Mouse (Mus musculus): Measurements from ENCODE around the gene Exoc4.

The Exoc4 gene

GRCm38 (mm10) chr6:33761557-33761956 is 512.7 kb downstream of the Exoc4 start:
- no peak for DNase-seq (ENCODE audit: low read depth, low spot score)

DNA sequence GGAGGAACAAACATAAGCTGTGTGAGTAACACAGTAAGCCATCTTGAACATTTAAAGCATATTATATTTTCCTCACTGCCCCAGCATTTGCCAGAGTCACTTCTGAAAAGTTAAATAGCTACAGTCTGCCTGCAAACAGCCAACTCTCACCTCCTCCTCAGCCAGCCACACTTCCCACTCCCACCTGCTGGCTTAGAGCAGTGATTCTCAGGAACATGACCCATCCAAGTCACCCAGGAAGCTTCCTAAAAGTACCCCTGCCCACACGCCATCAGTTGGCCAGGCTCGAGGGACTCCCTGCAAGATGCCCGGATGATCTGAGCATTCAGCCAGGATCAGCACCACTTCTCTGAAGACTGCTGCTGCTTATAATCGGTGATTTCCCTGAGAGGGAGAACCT is 514.4 kb downstream of the Exoc4 start:
- DNase-seq (ENCODE audit: low read depth, low spot score) = no peak

DNA sequence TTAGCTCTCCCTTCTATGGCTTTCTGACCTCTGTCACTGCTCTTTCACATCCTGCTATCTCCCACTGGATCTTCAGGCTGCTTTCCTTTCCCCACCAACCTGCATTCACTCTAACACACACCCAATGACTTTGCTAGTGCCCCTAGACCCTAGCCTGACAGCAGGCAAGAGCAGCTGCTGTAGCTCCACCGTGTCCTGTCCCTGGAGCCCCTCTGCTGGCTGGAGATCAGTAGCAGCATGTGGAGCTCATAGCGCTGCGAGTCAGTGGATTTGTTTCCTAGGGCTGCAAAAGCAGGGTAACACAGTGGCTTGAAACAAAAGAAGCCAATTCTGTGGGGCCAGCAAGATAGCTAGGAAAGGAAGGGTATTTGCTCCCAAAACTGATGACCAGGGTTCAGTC is 515.1 kb downstream of the Exoc4 start:
- no peak for DNase-seq (ENCODE audit: low read depth, low spot score)

GRCm38 (mm10) chr6:33769251-33769650 is 520.4 kb downstream of the Exoc4 start:
- no peak for DNase-seq (ENCODE audit: low read depth, low spot score)

DNA sequence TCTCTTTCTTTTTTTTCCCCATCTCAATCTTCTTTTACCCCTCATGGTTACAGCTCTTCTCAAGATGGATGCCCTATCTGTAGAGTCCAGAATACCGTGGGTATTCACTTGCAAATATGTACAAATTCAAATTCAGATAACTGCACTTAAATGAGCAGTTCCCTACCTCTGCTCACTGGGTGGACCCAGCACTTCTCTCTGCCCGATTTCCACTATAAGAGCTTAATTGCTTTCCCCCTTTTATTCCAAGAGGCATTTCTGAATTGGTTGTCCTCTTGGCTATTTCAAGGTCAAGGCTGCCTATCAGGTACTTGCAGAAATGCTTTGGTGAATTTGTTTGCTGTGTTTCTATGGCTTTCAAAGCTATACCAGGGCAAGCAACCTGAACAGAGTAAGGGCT is 521.1 kb downstream of the Exoc4 start:
- no peak for DNase-seq (ENCODE audit: low read depth, low spot score)

DNA sequence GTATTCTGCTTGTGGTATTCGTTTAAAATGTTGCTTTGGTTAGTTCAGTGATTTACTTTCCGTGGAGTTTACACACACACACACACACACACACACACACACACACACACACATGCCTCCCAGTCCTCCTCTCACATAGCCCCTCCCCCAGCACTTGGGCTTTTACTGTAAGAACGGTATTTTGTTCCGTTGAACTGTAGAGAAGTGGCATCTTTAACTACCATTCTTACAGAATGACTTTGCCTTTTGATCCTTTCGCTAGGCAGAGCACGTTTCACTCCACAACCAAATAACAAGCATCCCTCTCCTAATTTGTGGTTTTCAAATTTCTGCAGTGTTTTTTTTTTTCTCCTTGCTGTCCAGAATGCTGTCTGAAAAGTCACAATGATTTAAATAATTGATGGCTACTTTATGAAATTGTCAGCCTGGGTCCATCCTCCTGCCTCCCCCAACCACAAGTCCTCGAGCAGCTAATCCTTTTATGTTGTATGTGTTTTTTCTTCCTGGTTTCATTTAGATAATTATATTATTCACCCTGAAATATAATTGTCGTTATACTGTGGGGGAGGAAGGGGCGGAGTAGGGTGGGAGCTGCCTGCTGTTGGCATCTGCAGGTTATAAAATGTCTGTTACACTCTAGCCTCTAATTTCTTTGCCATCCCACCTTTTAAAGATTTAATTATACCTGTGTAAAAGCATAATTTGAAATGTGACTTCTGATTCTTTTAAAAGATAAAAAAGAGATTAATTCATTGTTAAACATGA is 523.8 kb downstream of the Exoc4 start:
- no peak for DNase-seq (ENCODE audit: low read depth, low spot score)

- DNase-seq (ENCODE audit: low read depth, low spot score) = no peak
These were observed 543.7 kb downstream of the Exoc4 start for GRCm38 (mm10) chr6:33792604-33793003.

- no peak for DNase-seq (ENCODE audit: low read depth, low spot score)
These were observed 552.4 kb downstream of the Exoc4 start for GRCm38 (mm10) chr6:33801254-33801653.

DNA sequence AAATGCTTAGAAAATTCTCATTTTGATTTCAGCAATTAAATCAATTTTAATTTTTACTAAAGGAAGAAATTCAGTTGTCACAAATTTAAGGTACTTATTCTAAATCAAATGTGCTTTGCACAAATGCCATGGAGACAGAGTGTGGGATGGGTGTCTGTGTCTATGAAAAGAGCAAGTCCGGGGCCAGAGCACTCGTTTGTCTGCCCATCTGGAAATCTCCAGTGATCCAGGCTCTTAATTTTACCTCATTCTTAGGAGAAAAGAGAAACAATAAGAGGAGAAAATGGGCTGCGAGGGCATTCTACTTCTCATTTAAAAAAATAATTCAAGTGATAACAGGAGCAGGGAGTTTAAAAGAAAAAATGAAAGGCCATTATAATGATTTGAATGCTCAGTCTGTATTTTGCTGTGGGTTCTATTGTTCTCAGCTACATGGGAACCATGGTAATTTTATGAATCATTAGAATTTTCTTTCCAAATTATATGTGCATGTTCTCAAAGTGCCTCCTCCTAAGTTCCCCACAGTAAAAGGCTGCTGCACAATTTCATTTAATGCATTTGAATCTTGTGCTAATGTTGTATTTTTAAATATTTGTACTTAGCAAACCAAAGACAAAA is 554.7 kb downstream of the Exoc4 start:
- DNase-seq (ENCODE audit: low read depth, low spot score) = no peak

DNA sequence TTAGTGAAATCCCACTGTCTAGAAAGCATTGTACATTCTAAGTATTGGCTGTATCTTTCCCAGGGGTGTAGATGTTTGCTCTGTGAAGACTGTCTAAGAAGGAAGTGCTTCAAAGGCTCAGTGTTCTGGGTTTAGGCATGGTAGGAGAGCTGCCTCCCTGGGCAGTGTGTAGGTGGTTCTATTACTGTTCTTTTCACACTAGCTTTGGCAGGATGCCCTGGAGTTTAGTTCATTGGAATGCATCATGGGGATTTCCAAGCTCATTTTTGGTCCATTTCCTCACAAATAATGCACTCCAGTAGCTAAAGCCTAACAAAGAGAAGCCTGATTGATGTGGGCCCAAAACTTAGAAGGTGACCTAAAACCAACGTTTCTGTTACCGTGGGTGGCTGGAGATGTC is 555.9 kb downstream of the Exoc4 start:
- DNase-seq (ENCODE audit: low read depth, low spot score) = no peak

DNA sequence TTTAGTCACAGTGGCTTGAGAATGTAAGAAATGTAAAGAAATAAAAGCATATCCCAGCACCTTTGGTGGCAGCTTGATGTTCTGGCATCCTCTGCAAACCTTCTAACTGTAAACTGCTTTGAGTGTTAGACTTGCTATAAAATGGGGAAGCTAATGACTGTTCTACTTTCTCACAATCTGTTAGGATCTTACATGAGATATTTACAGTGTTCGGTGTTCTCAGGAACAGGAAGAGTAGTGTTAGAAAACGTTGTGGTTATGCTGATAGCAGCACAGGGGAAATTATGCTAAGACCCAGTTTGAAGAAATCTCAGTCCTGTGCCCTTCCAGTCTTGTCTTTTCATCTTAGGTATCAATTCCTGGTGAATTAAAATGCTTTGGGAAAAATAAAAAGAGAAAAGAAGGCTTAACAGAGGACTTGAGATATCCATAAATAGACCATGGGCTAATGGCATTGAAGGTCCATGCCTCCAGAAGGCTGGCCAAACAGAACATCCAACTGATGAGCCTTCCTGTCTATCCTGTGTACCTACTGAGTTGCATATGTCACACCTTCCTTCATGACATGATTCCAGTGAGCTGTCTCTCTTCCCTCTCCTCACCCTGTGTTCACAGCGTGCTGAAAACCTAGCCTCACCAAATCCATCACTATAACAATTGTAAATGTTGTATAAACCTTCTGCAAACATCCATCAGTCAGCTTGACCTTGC is 557.3 kb downstream of the Exoc4 start:
- no peak for DNase-seq (ENCODE audit: low read depth, low spot score)

- no peak for DNase-seq (ENCODE audit: low read depth, low spot score)
These were observed 565.5 kb downstream of the Exoc4 start for GRCm38 (mm10) chr6:33814386-33814785.

DNA sequence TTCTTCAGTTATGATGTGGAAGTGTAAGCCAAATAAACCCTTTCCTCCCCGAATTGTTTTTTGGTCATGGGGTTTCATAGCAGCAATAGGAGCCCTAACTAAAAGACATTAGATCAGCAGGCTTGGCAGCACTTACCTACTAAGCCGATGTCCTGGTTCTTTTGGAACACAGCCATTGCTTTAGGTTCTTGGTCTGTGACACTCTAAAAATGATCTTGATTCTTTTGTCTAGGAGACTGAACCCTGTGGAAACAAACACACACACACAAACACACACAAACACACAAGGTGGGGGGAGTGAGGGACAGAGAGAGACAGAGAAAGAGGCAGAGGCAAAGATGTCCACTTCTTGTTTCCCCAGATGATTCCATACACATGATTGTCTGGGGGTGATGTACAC is 574.3 kb downstream of the Exoc4 start:
- DNase-seq (ENCODE audit: low read depth, low spot score) = no peak

DNA sequence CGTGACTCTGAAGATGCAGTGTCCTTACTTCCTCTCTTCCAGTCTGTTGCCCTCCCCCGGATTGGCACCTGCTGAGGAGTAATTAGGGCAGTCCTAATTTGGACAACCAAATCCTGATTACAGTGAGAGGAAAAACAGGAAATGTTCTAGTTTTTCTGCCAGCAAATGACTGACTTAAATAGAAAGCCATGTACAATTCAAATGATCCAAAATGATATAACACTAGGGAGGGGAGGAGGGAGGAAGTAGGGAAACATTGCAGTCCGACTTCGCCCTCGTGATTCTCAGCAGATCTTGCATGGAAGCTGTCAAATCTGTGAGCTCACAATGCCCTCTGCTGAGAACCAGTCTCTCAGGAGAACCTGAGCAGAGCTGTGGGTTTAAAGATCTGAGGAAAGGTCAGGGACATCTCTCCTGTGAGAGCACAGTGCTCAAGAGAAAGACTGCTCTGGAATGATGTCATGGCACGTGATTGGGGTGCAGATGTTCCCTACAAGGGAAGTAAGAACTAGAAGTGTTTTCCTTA is 575.0 kb downstream of the Exoc4 start:
- DNase-seq (ENCODE audit: low read depth, low spot score) = no peak

DNA sequence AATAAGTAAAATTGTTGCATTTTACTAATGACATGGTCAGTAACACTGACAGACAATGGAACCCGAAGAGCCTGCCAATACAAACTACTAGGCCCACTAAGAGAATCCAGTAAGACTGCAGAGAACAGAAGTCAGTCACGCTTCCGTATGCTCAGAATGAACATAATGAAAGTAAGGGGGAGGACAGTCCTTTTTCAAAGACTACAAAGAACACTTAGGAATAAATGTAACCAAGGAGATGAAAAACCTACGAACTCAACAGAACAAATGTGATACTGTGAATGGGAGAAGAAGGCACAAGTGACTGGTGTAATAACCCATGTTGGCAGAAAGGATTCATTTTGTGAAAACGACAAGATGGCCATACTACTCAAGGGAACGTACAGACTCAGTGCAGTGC is 579.6 kb downstream of the Exoc4 start:
- DNase-seq (ENCODE audit: low read depth, low spot score) = no peak

- no peak for DNase-seq (ENCODE audit: low read depth, low spot score)
These were observed 580.4 kb downstream of the Exoc4 start for GRCm38 (mm10) chr6:33829261-33829660.

GRCm38 (mm10) chr6:33831276-33831675 is 582.4 kb downstream of the Exoc4 start:
- no peak for DNase-seq (ENCODE audit: low read depth, low spot score)

DNA sequence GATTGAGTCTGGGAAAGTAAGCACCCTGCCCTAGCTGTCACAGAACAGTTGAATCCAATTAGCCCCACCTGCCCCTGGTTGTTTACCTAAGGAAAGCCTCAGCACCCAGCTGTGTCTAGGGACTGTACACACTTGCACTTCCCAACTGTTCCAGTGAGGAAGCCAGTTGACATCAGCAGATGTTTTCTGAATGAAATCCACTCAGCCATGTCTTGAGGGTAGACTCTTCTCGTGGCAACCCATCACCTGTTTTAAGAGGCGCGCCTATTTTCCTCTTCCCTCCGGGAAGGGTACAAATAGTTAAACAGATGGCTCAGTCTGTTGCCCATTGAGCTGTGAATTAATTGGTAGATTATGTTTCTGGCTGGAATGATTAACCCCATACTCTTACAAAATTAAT is 584.1 kb downstream of the Exoc4 start:
- DNase-seq (ENCODE audit: low read depth, low spot score) = no peak

- no peak for DNase-seq (ENCODE audit: low read depth, low spot score)
These were observed 587.3 kb downstream of the Exoc4 start for GRCm38 (mm10) chr6:33836048-33836780.

GRCm38 (mm10) chr6:33842901-33843300 is 594.0 kb downstream of the Exoc4 start:
- DNase-seq (ENCODE audit: low read depth, low spot score) = no peak

DNA sequence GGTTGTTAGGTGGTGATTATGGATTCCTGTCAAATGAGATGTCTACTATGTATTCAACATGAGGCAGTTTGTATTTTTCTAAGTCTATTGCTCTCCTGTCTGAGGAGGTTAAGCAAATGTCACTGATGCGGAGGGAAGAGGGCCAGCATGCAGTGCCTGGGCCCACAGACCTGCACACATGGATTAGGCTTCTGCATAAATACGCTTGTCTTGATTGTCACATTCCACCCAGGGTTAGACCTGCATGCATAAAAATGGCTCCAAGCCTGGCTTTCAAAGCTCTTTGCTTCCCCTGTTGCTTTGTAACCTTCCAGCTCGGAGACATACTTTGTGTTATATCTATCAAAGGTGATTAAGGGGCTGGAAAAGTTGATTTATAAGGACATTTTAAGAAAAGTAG is 610.2 kb downstream of the Exoc4 start:
- no peak for DNase-seq (ENCODE audit: low read depth, low spot score)

DNA sequence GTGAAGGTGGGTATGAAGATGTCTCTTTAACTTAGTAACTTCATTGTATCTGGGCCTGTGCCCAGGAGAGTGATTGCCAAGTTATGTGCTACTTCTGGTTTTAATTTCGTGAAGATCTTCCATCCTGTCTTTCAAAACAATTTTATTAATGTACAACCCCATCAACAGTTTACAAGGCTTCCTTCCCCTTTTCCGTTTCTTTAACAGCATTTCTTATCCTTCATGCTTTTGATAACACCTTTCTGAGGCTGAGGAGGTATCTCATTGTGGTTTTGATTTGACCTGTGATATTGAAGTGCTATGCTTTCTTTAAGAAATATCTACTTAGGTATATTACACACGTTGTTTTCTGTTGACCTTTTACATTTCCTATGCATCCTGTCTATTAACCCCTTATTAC is 616.9 kb downstream of the Exoc4 start:
- DNase-seq (ENCODE audit: low read depth, low spot score) = no peak
